Mouse (Mus musculus) cerebellum, adult 2 months (tissue): Measurements from ENCODE around the gene Gpx7.

ENCODE experiments used
- CTCF ChIP-seq: fragments of 200-500 bp; IDR thresholded peaks from 2 replicates; pipeline ENCODE4 v1.5.1; 2011; ENCODE audit warnings: low read depth, mild to moderate bottlenecking, control low read depth, low read length, moderate library complexity, borderline replicate concordance; ENCODE audit not compliant: insufficient read depth
- POLR2A ChIP-seq: fragments of 200-500 bp; IDR thresholded peaks from 2 replicates; pipeline ENCODE4 v1.6.1; 2011; ENCODE audit warnings: low read length, control low read depth, borderline replicate concordance; ENCODE audit not compliant: insufficient read depth

DNA sequence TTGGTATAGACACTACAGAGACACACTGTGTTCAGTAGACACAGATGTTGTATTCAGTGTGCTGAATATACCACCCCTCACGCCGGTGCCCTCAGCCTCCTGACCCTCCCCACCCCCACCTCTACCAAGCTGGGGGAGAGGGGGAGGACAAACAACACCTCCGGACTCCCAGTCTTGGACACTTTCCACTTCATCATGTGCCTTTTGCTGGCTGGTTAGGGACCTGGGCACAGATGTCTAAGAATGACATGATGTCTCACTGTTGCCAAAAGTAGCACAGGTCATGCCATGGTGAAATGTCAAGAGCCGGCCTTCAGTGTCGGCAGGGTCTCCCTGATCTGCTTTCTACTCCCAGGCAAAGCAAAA, 42.7 kb downstream of the Gpx7 start:
- TF ChIP-seq POLR2A (no peak), CTCF (no peak)
